Mouse (Mus musculus) testis, adult 2 months (tissue): ENCODE data around the gene Usb1.

Experiments used
- CTCF ChIP-seq: fragments of 200-500 bp; IDR thresholded peaks from 2 replicates; pipeline ENCODE4 v1.5.1; 2012; ENCODE audit warnings: low read depth, mild to moderate bottlenecking, inconsistent platforms, low read length, moderate library complexity; ENCODE audit not compliant: control insufficient read depth, insufficient read depth, insufficient replicate concordance
- POLR2A ChIP-seq: fragments of 200-500 bp; IDR thresholded peaks from 2 replicates; pipeline ENCODE4 v1.6.1; 2012; ENCODE audit warnings: low read depth, mild to moderate bottlenecking, inconsistent platforms, low read length, moderate library complexity; ENCODE audit not compliant: control insufficient read depth

GRCm38 (mm10) chr8:95396752-95397151 is 64.7 kb downstream of the Usb1 start:
- TF ChIP-seq CTCF (no peak), POLR2A (no peak)
